Mouse (Mus musculus): ENCODE data around the gene Camta1. TPM values are rescaled to one million over a fixed set of nuclear protein-coding genes. Genes with fewer than 3 reads are reported as not detected.
A peak's percentile ranks its signal among the peaks of the same experiment; 100 is the strongest.

Gene Camta1
- total RNA-seq, 4 experiments from 2014 or later: 236 to 299 (median 267) TPM

DNA sequence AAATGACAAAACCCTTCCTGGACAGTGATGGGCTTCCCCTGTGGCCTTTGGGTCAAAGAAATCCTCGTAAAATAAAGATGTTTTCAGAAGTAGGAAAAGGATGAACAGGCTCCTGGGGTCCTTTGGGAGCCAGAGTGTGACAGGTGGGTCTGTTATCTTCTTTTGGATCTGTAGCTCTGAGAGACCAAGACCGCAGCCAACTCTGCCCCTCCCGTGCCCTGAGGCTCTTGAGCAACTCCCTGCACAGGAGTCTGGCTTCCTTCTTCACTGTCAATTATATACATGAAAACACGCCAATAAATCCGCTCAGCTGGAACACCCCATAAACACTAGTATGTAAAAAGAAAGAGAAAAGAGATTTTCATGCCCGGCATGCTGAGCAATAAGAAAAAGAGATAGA is 250.1 kb downstream of the Camta1 start:
- DNase-seq (ENCODE audit: low spot score in 2 of 2): no peak

DNA sequence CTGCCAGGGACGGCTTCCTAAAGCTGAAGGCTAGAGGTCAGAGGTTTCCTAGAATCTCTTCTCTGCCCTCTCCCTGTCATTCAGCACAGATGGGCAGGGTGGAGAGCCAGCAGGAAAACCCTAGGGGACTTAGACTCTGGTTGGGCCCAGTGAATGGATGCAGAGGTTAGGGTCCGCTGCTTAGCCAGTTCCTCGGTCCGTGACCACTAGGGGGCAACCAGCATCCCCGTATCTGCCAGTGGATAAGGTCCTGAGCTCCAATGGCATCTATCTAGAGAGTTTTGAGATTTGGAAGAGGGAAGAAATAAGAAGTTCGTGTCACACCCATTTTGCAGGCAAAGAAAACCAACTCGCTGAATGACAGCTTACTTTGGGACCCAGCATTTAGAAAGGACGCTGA is 251.4 kb downstream of the Camta1 start:
- DNase-seq (ENCODE audit: low spot score in 2 of 2): peak in 1 of 2 experiments; percentile 55

DNA sequence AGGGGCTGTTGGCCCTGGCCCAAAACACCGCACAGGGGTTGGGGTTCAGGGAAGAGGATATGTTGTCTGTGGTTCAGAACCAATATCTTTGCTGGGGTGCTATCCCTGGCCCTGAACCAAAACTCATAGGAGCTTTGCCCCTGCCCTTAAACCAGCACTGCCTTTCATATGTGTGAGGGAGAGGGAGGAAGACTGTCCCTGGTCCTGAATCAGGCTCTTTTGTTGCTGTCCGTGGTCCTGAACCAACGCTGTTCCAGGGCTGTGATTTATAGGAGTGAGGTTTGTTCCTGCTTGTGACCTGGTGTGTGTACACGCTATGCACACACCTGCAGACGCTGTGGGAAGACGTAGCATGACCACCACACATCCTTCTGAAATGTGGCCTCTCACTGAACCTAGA is 256.8 kb downstream of the Camta1 start:
- no peak for DNase-seq (ENCODE audit: low spot score in 2 of 2)

DNA sequence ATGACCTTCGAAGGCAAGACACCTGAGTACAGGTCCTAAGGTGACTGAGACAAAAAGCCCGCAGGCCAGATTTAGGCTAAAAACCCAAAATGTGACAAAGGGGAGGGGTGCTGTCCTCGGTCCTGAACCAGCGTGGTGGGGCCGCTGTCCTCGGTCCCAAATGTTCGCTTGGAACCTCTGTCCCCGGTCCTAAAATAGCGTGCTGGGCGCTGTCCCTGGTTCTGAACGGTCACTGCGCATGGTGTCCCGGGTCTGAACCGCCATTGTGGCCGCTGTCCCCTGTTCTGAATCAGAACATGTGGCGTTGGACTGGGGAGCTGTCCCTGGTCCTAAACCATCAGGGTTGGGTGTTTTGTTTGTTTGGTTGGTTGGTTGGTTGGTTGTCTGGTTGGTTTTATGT is 257.2 kb downstream of the Camta1 start:
- peak in 1 of 2 experiments; percentile 49 for DNase-seq (ENCODE audit: low spot score in 2 of 2)

DNA sequence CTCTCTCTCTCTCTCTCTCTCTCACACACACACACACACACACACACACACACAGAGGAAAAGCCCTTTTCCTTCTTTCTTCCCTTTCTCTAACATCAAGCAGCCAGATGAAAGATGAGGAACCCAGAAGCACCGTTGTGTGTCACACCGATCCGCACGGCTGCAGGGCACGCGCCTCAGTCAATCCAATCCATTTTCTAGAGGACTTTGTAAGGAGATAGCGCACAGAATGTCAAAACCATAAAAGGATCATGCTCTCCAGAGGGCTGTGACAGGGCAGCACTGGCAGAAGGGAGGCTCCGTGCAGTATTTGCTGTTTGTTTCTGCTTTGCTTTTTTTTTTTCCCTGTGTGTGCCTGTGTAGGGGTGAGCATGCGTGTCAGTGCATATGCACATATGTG is 258.1 kb downstream of the Camta1 start:
- DNase-seq (ENCODE audit: low spot score in 2 of 2): no peak

DNA sequence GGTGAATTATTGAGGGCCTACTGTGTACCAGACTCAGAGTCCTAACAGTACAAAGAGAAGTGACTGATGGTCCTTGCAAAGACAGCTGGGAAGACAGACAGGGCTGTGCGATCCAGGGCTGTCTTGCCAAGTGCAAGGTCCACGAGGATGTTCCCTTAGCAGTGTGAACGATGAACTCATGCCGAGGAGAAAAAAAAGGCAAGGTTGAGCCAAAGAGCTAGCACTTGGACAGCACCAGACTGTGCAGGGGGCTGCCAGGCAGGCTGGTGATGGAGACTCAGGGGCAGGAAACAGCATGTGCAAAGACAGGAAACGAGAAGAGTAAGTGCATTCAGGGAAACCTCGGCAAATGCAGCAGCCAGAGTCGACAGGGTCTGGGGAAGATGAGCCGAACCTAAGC is 266.6 kb downstream of the Camta1 start:
- DNase-seq (ENCODE audit: low spot score in 2 of 2): no peak

DNA sequence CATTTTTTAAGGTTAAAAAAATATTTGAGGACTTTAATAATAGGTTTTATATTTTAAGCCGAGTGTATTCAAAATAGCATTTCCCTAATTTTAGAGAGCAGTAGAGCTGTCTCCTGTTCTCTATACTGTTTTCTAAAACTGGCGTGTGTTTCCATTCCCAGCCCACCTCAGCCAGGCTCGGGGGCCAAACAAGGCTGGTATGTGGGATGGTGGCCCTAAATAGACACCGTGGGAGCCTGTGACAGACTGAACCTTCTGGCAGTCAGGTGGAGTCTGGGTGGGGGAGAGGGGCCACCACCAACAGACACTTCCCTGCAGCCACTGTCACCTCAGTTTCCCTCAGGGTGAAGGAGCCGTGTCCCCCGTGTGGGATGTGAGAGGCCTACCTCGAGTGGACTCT is 268.6 kb downstream of the Camta1 start:
- DNase-seq (ENCODE audit: low spot score in 2 of 2): no peak

DNA sequence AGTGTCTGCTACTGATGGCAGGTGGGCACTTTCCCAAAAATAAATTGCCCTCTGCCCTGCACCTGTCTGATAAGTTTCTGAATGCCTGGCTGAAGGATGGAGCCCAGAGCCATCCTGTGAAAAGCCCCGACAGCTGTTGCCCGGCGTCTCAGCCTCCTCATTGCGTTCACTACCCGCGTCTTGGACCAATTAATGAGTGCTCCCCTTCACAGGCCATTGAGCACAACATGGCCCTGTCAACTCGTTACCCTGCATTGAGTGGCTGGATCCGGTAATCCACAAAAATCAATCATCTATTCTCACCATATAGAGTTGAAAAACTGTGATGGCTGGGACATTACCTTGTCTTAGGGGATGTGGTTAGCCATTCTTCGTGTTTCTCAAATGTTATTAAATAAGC is 275.6 kb downstream of the Camta1 start:
- no peak for DNase-seq (ENCODE audit: low spot score in 2 of 2)

DNA sequence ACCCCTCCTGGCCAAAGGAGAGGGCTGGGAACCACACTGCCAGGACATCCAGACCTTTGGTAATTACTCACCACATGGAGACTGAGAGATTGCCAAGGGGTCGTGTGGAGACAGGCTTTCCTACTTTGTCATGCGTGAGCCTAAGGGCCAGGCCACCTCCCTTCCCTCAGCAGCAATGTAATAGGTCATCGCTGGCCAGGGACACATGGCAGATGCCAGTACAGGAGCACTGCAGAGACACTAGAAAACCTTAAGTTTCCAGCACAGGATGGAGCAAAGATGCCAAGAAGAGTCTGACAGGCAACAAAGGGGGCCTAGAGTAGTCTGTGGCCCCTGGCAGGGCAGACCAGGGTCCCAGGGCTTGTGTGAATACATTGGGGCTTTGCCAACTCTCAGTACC is 283.7 kb downstream of the Camta1 start:
- no peak for DNase-seq (ENCODE audit: low spot score in 2 of 2)

DNA sequence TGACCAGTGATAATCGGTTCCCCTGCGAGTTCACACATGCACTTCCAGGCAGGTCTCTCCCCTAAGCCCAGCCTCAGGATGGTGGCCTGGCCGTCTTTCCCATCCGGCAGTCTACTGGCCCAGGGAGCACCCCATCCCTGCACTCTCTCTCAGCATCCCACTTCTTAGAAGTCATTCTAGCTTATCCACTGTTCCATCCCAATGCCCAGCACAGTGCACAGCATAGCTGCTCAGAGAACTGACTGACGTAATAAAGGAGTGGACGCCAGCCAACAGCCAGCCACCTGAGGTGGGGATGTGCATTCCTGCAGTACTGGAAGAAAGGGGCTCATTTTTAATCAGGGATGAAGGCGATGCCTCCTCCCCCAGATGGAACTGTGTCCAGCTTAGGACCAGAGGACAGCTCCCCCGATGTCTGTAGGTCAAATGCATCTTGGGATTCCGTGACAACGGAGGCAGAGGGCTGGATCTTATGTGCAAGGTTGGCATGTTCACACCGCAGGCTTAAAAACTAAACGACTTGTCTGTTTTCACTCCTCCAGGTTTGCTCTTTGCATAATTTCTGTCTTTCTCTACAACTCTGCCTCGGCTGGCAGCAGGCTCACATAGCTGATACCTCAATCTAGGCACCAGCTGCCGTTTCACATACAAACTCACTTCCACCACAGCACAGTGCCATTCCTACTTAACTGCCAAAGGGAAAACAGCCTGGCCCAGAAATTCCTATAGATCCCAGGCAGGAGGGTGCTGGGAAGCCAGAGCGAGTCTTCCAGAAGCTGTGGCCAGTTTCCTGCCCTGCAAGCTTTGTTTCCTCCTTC is 285.2 kb downstream of the Camta1 start:
- peak; percentile 23 to 29 for DNase-seq (ENCODE audit: low spot score in 2 of 2)

DNA sequence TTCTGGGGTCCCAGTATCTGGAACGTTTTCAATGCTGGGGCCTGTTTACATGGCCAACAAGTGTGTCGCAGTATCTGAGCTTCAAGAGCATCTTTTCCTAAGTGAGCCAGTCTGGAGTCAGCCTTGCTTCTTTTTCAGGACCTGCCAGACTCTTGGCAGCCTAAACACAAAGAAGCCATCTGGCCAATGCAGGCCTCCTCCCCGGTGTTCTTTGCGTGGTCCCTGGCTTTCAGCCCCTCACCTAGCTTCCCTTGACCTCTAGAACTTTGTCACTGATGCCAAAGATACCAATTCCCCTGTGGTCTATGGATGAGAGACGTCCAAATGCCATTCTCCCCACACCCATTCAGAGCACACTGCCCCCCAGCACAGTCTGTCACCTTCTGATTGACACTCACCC is 289.0 kb downstream of the Camta1 start:
- DNase-seq (ENCODE audit: low spot score in 2 of 2): no peak

DNA sequence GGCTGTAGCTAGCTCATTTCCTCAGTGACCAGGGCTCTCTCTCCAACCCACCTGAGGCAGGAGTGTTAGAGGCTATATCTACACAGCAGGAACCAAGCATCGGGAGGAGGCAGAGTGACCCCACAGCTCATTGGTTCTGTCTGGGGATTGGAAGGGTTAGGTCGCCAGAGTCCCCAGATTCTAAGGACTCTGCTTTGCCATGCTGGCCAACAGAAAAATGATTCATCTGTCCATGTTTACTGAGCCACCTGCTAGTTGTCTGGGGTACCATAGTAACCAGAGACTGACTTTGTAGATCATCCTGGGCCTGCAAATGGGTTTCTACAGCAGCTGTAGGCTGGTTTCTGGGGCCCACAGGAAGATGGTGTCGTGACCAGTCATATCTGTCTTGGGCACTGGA is 292.1 kb downstream of the Camta1 start:
- peak in 1 of 2 experiments; percentile 39 for DNase-seq (ENCODE audit: low spot score in 2 of 2)

DNA sequence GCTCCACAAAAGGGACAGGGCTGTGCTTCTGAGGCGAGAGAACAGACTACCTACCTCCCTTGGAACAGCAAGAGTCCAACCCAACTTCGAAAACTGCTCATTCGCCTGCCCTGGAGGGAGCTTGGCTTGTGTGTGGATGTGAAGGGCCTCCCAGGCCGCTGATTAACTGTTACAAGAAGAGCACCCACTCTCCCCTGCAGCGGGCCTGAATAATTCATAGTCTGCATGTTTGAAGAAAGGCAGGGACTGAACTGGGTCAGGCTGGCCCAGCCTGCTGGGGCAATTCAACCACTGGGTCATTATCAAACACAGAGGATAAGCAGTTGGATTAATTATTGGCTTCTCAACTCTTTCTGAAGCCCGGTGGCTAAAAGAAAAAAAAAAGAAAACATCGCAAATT is 292.8 kb downstream of the Camta1 start:
- peak in 1 of 2 experiments; percentile 18 for DNase-seq (ENCODE audit: low spot score in 2 of 2)

DNA sequence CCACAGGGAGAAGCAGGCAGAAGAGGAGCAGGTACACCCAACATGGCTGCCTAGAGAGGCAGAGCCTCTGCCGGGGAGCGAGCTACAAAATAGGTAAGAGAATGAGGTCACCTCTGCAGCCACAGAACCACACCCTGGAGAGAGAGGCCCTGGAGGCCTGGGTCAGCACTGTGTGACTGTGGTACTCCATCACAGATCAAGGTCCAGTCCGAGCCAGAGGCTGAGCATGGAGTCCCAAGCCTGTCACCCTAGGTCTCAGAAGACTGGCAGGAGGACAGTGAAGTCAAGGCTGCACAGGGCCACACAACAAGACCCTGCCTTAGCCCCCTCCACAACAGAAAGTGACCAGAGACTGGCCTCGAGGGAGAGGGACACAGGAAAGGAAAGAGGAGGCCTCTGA is 294.6 kb downstream of the Camta1 start:
- no peak for DNase-seq (ENCODE audit: low spot score in 2 of 2)

DNA sequence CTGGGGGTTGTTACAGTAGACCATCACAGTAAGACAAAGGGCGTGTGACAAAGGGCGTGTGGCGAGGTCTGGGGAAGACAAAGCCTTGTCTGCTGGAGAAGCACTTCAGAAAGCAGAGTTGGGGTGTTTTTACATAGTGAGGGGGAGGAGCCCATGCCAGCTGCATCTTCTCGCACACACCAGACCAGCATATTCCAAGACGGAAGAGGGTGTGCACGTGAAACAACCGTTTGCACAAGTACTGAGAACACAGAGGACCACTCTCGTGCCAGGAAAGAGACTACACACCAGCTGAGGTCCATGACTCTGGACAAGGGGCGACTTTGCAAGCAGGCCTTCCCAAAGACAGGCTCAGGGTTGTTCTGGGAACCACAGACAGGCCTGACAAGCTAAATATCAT is 306.2 kb downstream of the Camta1 start:
- no peak for DNase-seq (ENCODE audit: low spot score in 2 of 2)

DNA sequence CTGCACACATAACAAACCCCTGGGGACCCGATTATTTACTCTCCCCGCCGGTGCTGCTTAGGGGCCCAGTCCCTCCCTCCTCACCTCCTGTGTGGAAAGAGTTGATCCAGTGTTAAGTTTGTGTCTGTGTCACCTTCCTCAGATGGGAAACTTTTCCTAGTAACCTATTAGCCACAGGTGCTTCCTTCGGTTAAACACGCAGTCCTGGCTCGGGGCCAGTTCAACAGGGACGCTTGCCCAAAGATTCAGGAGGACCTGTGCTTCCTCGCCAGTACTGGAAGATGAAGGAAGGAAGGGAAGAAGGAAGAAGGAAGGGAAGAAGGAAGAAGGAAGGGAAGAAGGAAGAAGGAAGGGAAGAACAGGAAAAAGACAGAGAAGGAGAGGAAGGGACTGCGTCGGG is 312.2 kb downstream of the Camta1 start:
- no peak for DNase-seq (ENCODE audit: low spot score in 2 of 2)

DNA sequence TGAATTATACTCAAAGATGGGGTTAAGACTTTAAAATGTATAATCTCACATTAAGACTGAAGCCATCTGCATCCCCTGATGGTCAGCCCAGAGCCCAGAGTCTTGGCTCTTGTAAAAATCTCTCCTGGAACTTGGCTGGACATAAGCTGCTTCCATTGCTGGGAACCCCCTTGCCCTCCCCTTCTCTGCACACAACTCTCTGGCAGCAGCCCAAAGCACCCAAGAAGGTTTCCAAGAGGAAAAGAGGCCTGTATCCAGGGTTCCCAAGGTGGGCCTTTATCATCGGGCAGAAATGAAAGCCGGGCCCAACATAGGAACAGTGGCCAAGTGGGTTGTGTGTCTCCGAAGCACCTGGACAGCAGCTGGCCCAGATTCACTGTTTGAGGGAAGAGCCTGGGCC is 316.2 kb downstream of the Camta1 start:
- DNase-seq (ENCODE audit: low spot score in 2 of 2): no peak

DNA sequence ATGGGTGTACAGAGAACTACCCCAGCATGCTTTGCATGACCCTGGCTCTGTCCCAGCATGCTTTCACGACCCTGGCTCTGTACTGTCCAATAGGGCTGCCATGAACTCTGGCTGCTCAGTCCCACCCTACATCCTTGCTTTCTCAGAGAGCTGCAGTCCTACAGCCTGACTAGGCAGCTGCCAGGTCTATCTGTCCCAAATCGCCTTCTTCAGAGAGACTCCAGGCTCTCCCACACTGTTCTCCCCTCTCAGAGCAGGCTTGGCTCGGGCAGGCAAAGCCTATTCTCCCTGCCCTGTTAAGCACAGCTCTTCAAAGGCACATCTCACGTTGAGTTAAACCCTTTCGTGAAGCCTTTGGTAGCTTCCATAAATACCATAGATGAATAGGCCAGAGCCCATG is 317.5 kb downstream of the Camta1 start:
- peak in 1 of 2 experiments; percentile 24 for DNase-seq (ENCODE audit: low spot score in 2 of 2)

DNA sequence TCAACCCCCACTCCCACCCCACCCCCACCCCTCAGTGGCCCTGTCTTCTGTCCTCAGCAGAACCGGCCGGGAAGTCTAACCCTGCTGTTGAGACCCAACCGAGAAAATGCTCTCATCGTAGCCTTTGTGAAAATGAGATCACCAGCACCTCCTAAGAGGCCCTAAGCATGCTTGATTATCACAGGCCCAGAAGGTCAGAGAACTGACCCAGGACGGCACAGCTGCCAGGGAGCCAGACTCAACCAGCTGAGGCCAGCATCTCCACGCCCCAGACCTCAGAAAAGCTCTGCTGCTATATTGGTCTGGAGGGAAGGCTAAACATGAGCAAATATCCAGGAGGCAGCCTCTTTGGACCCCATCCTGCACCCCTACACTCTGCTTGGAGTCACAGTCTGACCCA is 321.1 kb downstream of the Camta1 start:
- no peak for DNase-seq (ENCODE audit: low spot score in 2 of 2)

DNA sequence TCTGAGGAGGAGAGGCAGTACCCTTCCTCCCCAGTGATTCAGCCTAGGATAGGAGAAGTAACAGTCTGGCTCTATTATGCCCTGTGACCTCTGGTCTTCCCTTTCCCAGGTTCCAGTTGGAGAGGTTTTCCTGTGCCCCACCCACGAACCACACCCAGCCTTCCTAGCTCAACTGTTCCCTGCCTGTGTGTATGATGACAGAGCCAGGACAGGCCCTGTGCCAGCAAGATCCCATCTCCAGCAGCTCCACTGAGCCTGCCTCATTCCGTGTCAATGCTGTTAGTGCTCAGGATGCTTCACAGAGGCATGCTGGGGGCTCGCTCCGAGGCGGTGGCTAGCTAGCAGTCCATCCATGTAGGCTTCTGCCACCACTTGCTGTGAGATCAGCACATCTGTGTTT is 321.8 kb downstream of the Camta1 start:
- peak in 1 of 2 experiments; percentile 18 for DNase-seq (ENCODE audit: low spot score in 2 of 2)

DNA sequence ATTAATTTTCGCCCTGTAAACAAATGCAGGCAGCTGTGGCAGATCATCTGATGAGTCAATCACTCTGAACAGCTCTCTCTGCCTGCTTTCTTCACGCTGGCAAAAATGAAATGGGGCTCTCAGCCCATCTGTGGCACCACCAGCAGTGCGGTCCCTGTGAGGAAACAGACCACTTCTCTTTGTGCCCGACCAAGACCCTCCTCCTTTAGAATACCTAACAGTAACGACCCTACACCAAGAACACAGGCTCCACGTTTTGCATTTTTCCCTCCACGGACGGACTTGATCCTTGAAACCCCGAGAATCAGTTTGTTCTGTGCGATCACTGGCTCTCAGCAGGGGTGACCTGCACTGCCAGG is 322.5 kb downstream of the Camta1 start:
- DNase-seq (ENCODE audit: low spot score in 2 of 2): no peak

DNA sequence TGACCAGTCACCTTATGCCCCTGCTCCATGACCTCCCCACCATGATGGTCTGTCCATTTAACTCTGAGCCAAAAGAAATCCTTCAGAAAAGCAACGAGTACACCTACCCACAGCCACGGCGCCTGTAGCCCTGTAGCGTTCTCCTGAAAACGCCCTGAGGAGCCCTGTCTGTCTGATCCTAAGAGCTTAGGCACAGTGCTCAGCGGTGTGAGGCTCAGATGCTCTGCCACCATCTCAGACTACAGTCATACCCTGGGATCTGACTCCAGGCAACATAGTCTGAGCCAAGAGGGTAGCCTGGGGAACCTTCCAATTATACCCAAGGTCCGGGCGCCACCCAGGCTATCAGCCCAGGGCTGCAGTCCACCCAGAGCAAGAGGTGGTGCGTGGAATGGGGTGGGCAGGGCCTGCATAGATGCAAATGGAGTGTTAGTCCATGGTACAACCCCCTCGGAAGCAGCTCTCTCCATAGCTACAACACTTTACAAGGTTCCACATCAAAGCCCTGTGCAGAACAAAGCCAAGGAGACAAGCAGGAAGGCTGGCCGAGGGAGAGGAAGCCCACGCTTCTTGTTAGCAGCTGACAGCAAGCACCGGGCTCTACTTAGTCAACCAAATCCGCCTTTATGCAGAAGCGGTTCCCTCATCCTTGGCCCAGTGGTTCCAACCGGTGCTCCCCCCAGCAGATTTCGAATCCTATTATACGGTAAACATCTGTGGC is 323.1 kb downstream of the Camta1 start:
- peak in 1 of 2 experiments; percentile 24 for DNase-seq (ENCODE audit: low spot score in 2 of 2)

DNA sequence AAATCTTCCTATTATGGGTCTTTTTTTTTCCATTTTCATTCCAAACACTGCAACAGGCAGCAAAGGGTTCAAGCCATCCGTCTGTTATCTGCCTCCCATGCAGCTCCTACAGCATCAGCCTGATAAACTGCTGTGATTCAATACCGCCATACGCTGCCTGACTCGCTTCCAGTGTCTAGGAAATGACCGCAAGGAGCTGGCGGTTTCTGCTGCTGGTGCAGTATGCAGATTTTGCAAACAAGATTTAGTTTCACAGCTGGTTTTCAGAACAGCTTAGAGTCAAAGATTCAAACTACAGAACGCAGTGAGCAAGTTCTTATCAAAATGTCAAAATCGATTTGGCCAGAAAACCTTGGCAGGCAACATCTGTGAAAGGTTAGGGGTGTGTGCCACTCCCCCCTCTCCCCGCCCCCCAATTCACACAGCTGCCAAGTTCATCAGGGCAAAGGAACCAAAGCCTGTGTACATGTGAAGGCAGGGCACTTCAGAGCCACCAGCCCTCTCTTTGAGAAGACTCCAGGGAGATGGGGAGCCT is 325.7 kb downstream of the Camta1 start:
- DNase-seq (ENCODE audit: low spot score in 2 of 2): no peak
